Mouse (Mus musculus) embryonic facial prominence, embryonic 11.5 days (tissue): ENCODE measurements around the gene Btd. TPM values are rescaled to one million over a fixed set of nuclear protein-coding genes. Genes with fewer than 3 reads are reported as not detected.

Experiments
- ATAC-seq: fragments of 200-750 bp; cut with Nextera tagmentation; replicated peaks from 2 replicates; pipeline ENCODE4 v1.8.0; 2017; ENCODE audit warnings: low read depth; ENCODE audit not compliant: insufficient number of reproducible peaks, low FRiP score, low TSS enrichment
- DNase-seq: peaks from one replicate; pipeline ENCODE4 v3.0.0-alpha.2; 2015; ENCODE audit warnings: low spot score
- H3K27ac ChIP-seq: fragments of 300-500 bp; sonication (generic); replicated peaks from 2 replicates; pipeline ENCODE4 v1.5.1; 2014; ENCODE audit warnings: mild to moderate bottlenecking, low read depth, low read length, control low read depth
- H3K27me3 ChIP-seq: fragments of 300-500 bp; sonication (generic); 2 replicates; pipeline ENCODE4 v1.6.1; 2014; ENCODE audit warnings: mild to moderate bottlenecking, low read length, moderate library complexity, mixed read lengths; ENCODE audit not compliant: control insufficient read depth, insufficient read depth
- H3K36me3 ChIP-seq: fragments of 300-500 bp; sonication (generic); replicated peaks from 2 replicates; pipeline ENCODE4 v1.6.1; 2014; ENCODE audit warnings: low read depth, mild to moderate bottlenecking, low read length, moderate library complexity, mixed read lengths; ENCODE audit not compliant: control insufficient read depth, insufficient read depth
- H3K4me1 ChIP-seq: fragments of 300-500 bp; sonication (generic); 2 replicates; pipeline ENCODE4 v1.6.1; 2014; ENCODE audit warnings: low read length, mixed read lengths; ENCODE audit not compliant: control insufficient read depth, insufficient read depth
- H3K4me2 ChIP-seq: fragments of 300-500 bp; sonication (generic); 2 replicates; pipeline ENCODE4 v1.6.1; 2014; ENCODE audit warnings: low read depth, mild to moderate bottlenecking, control low read depth, low read length, moderate library complexity
- H3K4me3 ChIP-seq: fragments of 300-500 bp; sonication (generic); 2 replicates; pipeline ENCODE4 v1.5.1; 2014; ENCODE audit warnings: low read depth, low read length, control low read depth
- H3K9ac ChIP-seq: fragments of 300-500 bp; sonication (generic); replicated peaks from 2 replicates; pipeline ENCODE4 v1.6.1; 2014; ENCODE audit warnings: mild to moderate bottlenecking, control low read depth, low read length
- H3K9me3 ChIP-seq: fragments of 300-500 bp; sonication (generic); replicated peaks from 2 replicates; pipeline ENCODE4 v1.6.1; 2016; ENCODE audit warnings: mild to moderate bottlenecking, low read length, inconsistent platforms, mixed read lengths; ENCODE audit not compliant: control insufficient read depth
- WGBS: fragments of 180-500 bp; shearing (Covaris S2); extraction: QIAGEN DNeasy Blood & Tissue Kit; methylation state at CpG from one replicate; pipeline ENCODE4 v1.1.7; 2014; 5-methylcytosine and 5-hydroxymethylcytosine counted together
- polyA plus RNA-seq: library from polyadenylated mRNA; unstranded; fragments of >200 nt; fragmentation: Nextera tagmentation; extraction: Ambion mirVana; gene quantifications from 2 replicates; pipeline ENCODE4 v1.2.1, GENCODE M21; 2014

Gene Btd
- polyA plus RNA-seq, 1 experiment from 2014 or later = 18.2 TPM

DNA sequence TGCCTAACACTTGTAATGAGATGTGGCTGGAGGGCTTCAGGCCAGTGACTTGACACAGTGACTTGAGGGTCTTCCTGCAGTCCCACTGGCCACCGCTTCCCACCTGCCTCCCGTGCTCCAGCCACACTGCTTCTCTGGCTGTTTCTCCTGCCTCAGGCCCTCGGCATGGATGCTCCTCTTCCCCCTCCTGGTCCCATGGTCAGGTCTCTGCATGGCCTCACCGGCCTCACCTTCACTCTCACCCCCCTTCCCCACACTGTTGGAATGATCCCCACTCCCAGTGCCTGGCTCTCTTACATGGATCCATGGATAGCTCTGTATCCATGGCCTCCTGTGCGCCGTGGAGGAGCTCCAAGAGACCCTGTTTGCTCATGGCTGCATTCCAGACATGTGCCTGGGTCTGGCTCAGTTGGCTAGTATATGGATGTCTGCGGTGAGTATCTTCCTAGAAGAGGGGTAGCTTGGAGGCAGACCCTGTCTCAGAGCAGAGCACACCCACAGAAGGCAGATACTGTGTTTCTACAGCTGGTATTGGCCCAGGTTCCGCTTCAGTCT lies 17.4 kb downstream of the Btd start:
- Histone ChIP-seq H3K27me3 (no peaks in the 10 kb centered on the region), H3K27ac (no peak overlapping the region), H3K36me3 (no peaks in the 10 kb centered on the region), H3K4me1 (peaks cover 11% of the 10 kb centered on the region; the same call in 1 of the 2 replicates), H3K4me2 (no peak overlapping the region), H3K9ac (no peak overlapping the region), H3K4me3 (no peak overlapping the region), H3K9me3 (no peaks in the 10 kb centered on the region)
- ATAC-seq = no peak
- WGBS = 87% methylated on average over 8 of the region's 8 CpGs
- no peak for DNase-seq

DNA sequence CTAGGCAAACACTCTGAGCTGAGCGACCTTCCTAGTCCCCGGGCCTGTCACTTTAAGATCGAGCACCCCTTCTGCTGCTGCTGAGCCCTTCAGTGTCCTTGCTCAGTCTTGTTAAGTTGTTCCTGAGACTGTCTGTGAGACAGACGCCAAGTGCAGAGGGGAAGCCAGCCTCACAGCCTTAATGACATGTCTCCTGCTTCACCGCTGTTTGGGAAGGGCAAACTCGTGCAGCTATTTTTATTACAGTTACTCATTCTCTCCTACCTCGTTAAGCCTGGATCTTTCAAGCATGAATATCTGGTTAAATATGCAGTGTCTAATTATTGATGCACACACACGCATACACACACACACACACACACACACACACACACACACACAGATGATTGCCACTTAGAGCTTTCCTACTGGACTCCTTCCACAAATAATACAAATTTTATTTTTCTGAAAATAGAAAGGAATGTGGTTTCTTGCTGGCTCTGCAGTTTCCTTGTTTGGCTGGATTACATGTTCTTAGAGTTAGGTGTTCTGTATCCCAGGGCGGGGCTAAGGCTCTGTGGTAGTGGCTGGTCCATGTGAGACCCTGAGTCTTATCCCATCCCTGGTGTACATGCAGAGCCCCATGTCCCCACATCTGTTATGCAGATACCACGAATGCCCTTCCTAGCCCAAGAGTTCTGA lies 18.8 kb downstream of the Btd start:
- ATAC-seq = no peak
- no peak for DNase-seq

DNA sequence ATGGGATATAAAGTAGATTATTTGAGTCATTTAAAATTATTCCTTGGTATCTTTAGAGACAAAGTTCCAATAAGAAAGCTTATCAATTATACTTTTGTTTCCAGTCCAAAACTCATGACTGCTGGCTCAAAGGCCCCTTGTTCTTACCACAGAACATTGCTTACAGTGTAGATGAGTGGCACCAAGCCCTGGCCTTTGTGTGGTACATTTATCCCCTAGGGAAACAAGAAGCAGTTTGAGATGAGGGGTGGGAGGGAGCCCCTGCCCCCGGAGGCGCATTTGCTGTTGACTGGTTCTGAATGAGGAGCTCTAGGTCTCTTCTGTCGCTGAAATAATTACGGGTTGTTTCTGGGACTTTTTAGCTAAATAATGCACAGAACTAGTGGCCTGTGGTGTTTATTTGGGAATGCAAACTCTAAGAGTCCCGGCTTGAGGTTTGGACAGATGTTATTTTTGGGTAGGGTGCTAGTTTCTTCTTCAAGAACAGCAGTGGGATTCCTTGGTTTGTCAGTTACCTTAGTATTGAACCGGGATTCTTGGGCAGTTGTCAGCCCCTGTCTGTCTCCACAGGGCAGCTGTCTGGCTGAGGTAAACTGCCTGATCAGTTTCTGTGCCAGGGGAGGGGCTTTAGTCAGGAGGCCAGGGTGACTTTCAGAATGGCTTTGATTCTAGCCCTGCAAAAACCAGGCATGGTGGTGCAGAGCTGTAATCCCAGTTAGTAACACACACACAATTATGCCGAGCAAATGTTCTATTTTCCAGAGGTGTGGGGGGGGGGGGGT lies 19.7 kb downstream of the Btd start:
- no peak overlapping the region for H3K27ac ChIP-seq
- H3K36me3 ChIP-seq = no peaks in the 10 kb centered on the region
- H3K4me2 ChIP-seq = no peak overlapping the region
- H3K4me3 ChIP-seq = no peak overlapping the region
- ATAC-seq (no peak), DNase-seq (no peak)
- peaks cover 14% of the 10 kb centered on the region; the same call in 1 of the 2 replicates for H3K4me1 ChIP-seq
- H3K9me3 ChIP-seq = no peaks in the 10 kb centered on the region
- WGBS = 37% methylated on average over 7 of the region's 7 CpGs
- no peaks in the 10 kb centered on the region for H3K27me3 ChIP-seq
- no peak overlapping the region for H3K9ac ChIP-seq

More for the DNA sequence above, 18.8 kb downstream of the Btd start:
- no peaks in the 10 kb centered on the region for H3K36me3 ChIP-seq
- H3K9ac ChIP-seq = no peak overlapping the region
- no peak overlapping the region for H3K4me3 ChIP-seq
- H3K4me2 ChIP-seq = no peak overlapping the region
- 60% methylated on average over 10 of the region's 10 CpGs for WGBS
- H3K9me3 ChIP-seq = no peaks in the 10 kb centered on the region
- H3K27me3 ChIP-seq = no peaks in the 10 kb centered on the region
- H3K4me1 ChIP-seq = peaks cover 14% of the 10 kb centered on the region; the same call in 1 of the 2 replicates
- H3K27ac ChIP-seq = no peak overlapping the region

DNA sequence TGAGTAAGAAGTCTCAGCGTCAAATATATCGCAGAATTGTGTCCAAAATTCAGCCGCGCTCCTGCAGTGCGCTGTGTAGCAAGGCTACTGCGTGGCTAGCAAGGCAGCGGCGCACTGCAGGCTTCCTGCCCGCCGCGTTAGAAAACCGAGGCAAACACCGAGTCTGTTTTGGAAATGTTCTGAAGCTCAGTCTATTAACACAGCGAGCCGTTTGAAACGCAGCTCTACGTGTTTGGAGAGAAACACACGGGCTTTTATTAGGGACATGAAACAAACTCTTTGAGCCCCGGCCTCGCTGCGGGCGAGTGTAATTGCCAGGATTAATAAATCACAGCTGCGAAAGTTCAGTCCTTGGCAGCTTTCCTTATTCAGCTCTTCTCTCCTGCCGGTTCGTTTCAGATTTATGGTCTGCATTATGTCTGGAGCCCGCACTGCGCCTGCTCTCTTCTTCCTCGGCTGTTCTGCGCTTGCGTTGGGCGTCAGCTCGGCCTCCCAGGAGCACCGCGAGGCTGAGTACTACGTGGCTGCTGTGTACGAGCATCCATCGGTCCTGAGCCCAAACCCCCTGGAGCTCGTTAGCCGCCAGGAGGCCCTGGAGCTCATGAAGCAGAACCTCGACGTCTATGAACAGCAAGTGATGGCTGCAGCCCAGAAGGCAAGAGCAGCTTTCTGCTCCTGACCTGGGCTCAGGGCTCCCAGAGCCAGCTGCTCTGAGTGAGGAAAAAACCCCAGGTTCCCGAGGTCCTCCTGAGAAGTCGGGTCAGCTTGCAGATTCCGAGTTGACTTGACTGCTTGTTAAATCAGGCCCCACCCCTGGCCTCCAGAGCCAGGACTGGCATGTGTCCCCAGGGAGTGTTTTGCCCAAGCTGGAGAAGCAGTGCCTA lies 21.1 kb downstream of the Btd start:
- WGBS = 5% methylated on average over 44 of the region's 44 CpGs
- H3K9me3 ChIP-seq = no peaks in the 10 kb centered on the region
- peak overlapping the region; percentile 64 for H3K4me2 ChIP-seq
- no peaks in the 10 kb centered on the region for H3K27me3 ChIP-seq
- H3K36me3 ChIP-seq = no peaks in the 10 kb centered on the region
- H3K4me1 ChIP-seq = peaks cover 14% of the 10 kb centered on the region; the same call in 1 of the 2 replicates
- ATAC-seq = peak; percentile 92
- H3K4me3 ChIP-seq = peak overlapping the region; percentile 30
- peak overlapping the region; percentile 74 for H3K9ac ChIP-seq
- H3K27ac ChIP-seq = peak overlapping the region; percentile 95
- DNase-seq = peak; percentile 88

DNA sequence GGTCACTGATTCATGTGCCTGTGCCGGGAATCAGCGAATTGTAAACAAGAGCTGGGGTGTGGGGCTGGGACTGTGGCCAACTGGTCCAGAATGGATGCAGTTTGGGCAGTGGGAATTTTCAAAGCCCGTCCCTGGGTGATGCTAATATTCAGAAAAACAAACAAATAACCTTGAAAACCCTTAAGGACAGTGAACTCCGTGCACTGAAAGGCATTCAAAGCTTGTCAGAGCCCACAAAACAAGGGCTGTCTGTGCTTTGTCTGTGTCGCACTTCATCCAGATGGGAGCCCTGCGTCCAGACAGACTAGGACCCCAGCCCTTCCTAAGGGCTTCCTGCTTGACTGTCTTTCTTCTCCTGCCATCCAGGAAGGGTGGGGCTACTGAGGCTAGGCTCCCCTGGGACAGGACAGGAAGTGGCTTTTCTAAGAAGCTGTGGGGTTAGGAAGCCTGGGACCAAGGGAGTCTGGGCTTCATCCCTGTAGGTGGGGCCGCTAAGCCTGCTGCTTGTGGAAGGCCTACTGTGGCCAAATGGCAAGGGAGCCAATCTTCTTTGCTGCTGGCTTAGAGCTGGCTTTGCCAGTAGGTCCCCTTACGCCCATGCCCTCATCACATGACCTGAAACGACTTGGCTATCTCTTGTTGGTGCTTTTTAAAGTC lies 21.9 kb downstream of the Btd start:
- 0 out of 2 replicates have a peak, but pooled peaks have one; percentile 27 for ATAC-seq
- DNase-seq = peak; percentile 39
- Histone ChIP-seq H3K4me1 (peaks cover 14% of the 10 kb centered on the region; the same call in 1 of the 2 replicates), H3K4me2 (peak overlapping the region; percentile 64), H3K36me3 (no peaks in the 10 kb centered on the region), H3K9ac (peak overlapping the region; percentile 74), H3K9me3 (no peaks in the 10 kb centered on the region), H3K27me3 (no peaks in the 10 kb centered on the region), H3K27ac (peak overlapping the region; percentile 95), H3K4me3 (peak overlapping the region; percentile 30)
- WGBS = 21% methylated on average over 9 of the region's 9 CpGs

DNA sequence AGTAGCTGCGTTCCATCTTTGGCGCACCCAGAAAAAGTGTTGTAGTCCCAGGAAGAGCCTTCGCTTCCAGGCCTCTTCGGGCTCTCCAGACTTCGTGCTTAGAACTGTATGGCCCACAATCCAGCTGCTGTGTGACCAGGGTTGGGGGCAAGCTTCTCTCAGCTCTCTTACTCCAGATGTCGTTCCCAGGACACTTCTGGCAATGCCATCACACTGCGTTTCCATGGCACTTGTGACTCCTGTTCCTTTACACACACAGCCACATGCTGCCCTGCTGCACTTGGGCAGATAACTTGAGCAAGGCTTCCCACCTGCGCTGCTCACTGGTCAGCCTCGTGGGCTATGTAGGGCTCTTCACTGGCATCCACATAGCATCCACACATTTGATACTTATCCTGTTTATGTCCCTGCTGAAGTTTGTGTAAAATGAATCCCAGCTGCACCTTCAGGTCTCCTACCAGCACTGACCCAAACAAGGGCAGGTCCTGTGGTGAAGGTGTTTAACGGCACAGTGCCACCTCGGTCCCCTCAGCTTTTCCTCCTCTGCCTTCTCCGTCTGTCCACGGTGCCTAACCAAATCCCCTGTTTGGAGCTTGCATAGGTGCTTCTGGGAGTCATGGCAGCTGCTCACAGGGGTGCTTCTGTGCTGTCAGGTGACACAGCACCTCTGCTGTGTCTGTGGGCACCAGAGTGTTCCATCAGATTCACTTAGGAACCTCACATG lies 22.7 kb downstream of the Btd start:
- ATAC-seq = no peak

More for the DNA sequence above, 22.7 kb downstream of the Btd start:
- Histone ChIP-seq H3K27ac (peak overlapping the region; percentile 95; the same call in 1 of the 2 replicates), H3K4me1 (peaks cover 14% of the 10 kb centered on the region; the same call in 1 of the 2 replicates), H3K36me3 (no peaks in the 10 kb centered on the region), H3K27me3 (no peaks in the 10 kb centered on the region), H3K9ac (no peak overlapping the region), H3K4me2 (no peak overlapping the region), H3K4me3 (no peak overlapping the region), H3K9me3 (no peaks in the 10 kb centered on the region)
- WGBS = 90% methylated on average over 13 of the region's 13 CpGs
- no peak for DNase-seq
